Mouse (Mus musculus) bone marrow, adult 2 months (tissue): ENCODE measurements around the gene Pex3.

Experiments used
- CTCF ChIP-seq: fragments of 200-500 bp; IDR thresholded peaks from 2 replicates; pipeline ENCODE4 v1.5.1; 2011; ENCODE audit warnings: low read length, control low read depth; ENCODE audit not compliant: control insufficient read depth, insufficient read depth
- POLR2A ChIP-seq: fragments of 200-500 bp; IDR thresholded peaks from 2 replicates; pipeline ENCODE4 v1.6.1; 2011; ENCODE audit warnings: low read depth, mild to moderate bottlenecking, control low read depth, low read length, borderline replicate concordance; ENCODE audit not compliant: control insufficient read depth

DNA sequence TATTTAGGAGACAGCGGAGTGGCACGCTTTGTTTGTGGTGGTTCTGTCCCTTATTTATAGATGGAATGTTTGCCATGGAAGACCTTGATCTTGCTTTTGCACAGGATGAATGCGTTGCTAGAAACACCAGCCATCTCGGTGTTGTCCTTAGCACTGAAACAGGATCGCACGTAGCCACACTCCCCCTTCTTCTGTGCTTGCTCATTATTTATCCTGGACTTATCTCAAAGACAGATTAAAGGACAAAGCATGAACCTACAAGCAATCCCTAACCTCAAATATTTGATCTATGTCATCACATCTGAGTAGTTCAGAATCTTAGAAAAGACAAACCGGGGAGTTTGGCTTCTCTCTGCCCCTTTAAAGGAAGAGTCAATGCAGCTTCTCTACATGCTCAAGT, 24.2 kb upstream of the Pex3 start:
- TF ChIP-seq POLR2A (no peak), CTCF (no peak)
